ENCODE assay signal across 8 mouse cellular contexts in genomic region chr13:51418268-51418941, GRCm38 (mm10). TPM values are rescaled to one million over a fixed set of nuclear protein-coding genes. Genes with fewer than 3 reads are reported as not detected.
DNase-seq lines count a peak whose midpoint lies in the region; ATAC-seq and TF ChIP-seq lines count a peak whose summit lies in the region.

No protein-coding gene starts in this region.

- H3K4me2 ChIP-seq in hindbrain, postnatal 0 days (ENCODE audit: low read depth, low read length): peak overlapping the region; percentile 52

- H3K27me3 ChIP-seq in hindbrain, postnatal 0 days (ENCODE audit: insufficient read depth, low read length): no peaks in the 10 kb centered on the region

- H3K36me3 ChIP-seq in hindbrain, postnatal 0 days (ENCODE audit: insufficient read depth, low read length): no peaks in the 10 kb centered on the region

- intact Hi-C loops in gastrocnemius, adult 2 months (cut with DNase I): loop anchor here (1.0 to 5.0 kb wide), 3 partner anchors 228 to 471 kb away; partner anchors contain the start of gene Spin1

- peak overlapping the region; percentile 10; the same call in 1 of the 2 replicates for H3K9ac ChIP-seq in hindbrain, postnatal 0 days (replicated peaks; ENCODE audit: low read length)

- peak; percentile 87 for ATAC-seq in hindbrain, postnatal 0 days

- H3K4me3 ChIP-seq in gastrocnemius, adult 2 months: peak overlapping the region; percentile 63
- peak overlapping the region; percentile 16 for H3K4me3 ChIP-seq in hindbrain, postnatal 0 days (ENCODE audit: low read length)

- peaks cover 8% of the 10 kb centered on the region; the same call in 1 of the 2 replicates for H3K4me1 ChIP-seq in hindbrain, postnatal 0 days (ENCODE audit: insufficient read depth, low read length)

- peak; percentile 93 for TF ChIP-seq CTCF in gastrocnemius, adult 2 months (IDR thresholded peaks at IDR 0.05)
- peak; percentile 99 for TF ChIP-seq CTCF in hindbrain, postnatal 0 days (IDR thresholded peaks at IDR 0.05; ENCODE audit: low read depth)

- under 1% methylated on average over 20 of the region's 20 CpGs for WGBS in hindbrain, postnatal 0 days

- peak overlapping the region; percentile 61 for H3K27ac ChIP-seq in gastrocnemius, adult 2 months
- H3K27ac ChIP-seq in hindbrain, postnatal 0 days: peak overlapping the region; percentile 61

- H3K9me3 ChIP-seq in hindbrain, postnatal 0 days (ENCODE audit: low read length): no peaks in the 10 kb centered on the region

- DNase-seq in T-cell, adult 2 months (ENCODE audit: low spot score): peak; percentile 57
- DNase-seq in cerebellum, postnatal 25 days: peak; percentile 94 to 96
- DNase-seq in gastrocnemius, adult 2 months: peak; percentile 94
- peak; percentile 98 for DNase-seq in hindbrain, postnatal 0 days (ENCODE audit: low spot score)
- peak; percentile 97 to 99 for DNase-seq in left cerebral cortex, adult 18-20 months (ENCODE audit: low spot score in 2 of 2)
- DNase-seq in lung, postnatal 4 days: peak; percentile 91 to 94
- DNase-seq in right cerebral cortex, adult 18-20 months: peak; percentile 94
- peak; percentile 93 for DNase-seq in urinary bladder, adult 2 months (ENCODE audit: low spot score)

RNA-seq across cellular contexts. Expression of gene S1pr3, which starts 10.0 kb away (rescaled TPM):
- 1 to 10 TPM; 3.3 to 4.4 TPM for total RNA-seq in gastrocnemius, adult 2 months (2021)
- 8.6 and 8.9 TPM in 2 replicates for total RNA-seq in hindbrain, postnatal 0 days (2014; rRNA removed)
- 8.5 and 9.4 TPM in 2 replicates for polyA plus RNA-seq in hindbrain, postnatal 0 days (2015; fragmentation: Nextera tagmentation; extraction: Ambion mirVana)
- total RNA-seq in left cerebral cortex, adult 18-20 months (2021): 1 to 10 TPM; 6.7 to 7.3 TPM
- 3.4 and 5.1 TPM in 2 replicates for polyA plus RNA-seq in urinary bladder, adult 2 months (2012; rRNA removed)

Comparison
In these comparisons a context has a peak if more than half of its experiments do, and no peak if none do; other contexts are left out.
1. Peak in every context shown above with its lines: DNase-seq, ATAC-seq, H3K4me3 ChIP-seq and H3K27ac ChIP-seq.